Mouse (Mus musculus) forebrain, embryonic 15.5 days (tissue): Measurements from ENCODE around the gene 9530003J23Rik. TPM values are rescaled to one million over a fixed set of nuclear protein-coding genes. Genes with fewer than 3 reads are reported as not detected.
"Not testable (repeated sequence)": the region's sequence is repeated elsewhere in the genome, so short reads cannot be mapped to it uniquely, and the experiment has no call there.

Experiments used
- ATAC-seq: fragments of 200-750 bp; cut with Nextera tagmentation; replicated peaks from 2 replicates; pipeline ENCODE4 v1.8.0; 2017; ENCODE audit warnings: mild to moderate bottlenecking, moderate TSS enrichment, moderate library complexity
- H3K27ac ChIP-seq: fragments of 300-500 bp; sonication (generic); replicated peaks from 2 replicates; pipeline ENCODE4 v1.5.1; 2015; ENCODE audit warnings: mild to moderate bottlenecking, inconsistent platforms
- H3K27me3 ChIP-seq: fragments of 300-500 bp; sonication (generic); 2 replicates; pipeline ENCODE4 v1.6.1; 2015; ENCODE audit warnings: inconsistent platforms
- H3K36me3 ChIP-seq: fragments of 300-500 bp; sonication (generic); 2 replicates; pipeline ENCODE4 v1.6.1; 2015; ENCODE audit warnings: mild to moderate bottlenecking, inconsistent platforms
- H3K4me1 ChIP-seq: fragments of 300-500 bp; sonication (generic); 2 replicates; pipeline ENCODE4 v1.6.1; 2015; ENCODE audit warnings: inconsistent platforms
- H3K4me2 ChIP-seq: fragments of 300-500 bp; sonication (generic); replicated peaks from 2 replicates; pipeline ENCODE4 v1.6.1; 2015; ENCODE audit warnings: mild to moderate bottlenecking, inconsistent platforms
- H3K4me3 ChIP-seq: fragments of 300-500 bp; sonication (generic); 2 replicates; pipeline ENCODE4 v1.5.1; 2015; ENCODE audit warnings: mild to moderate bottlenecking, inconsistent platforms
- H3K9ac ChIP-seq: fragments of 300-500 bp; sonication (generic); replicated peaks from 2 replicates; pipeline ENCODE4 v1.6.1; 2015; ENCODE audit warnings: mild to moderate bottlenecking, inconsistent platforms
- H3K9me3 ChIP-seq: fragments of 300-500 bp; sonication (generic); 2 replicates; pipeline ENCODE4 v1.6.1; 2016; ENCODE audit warnings: inconsistent platforms
- WGBS: fragments of 180-500 bp; shearing (Covaris S2); methylation state at CpG from one replicate; pipeline ENCODE4 v1.1.7; 2015; ENCODE audit warnings: mixed read lengths; 5-methylcytosine and 5-hydroxymethylcytosine counted together
- polyA plus RNA-seq: library from polyadenylated mRNA; unstranded; fragments of >200 nt; fragmentation: Nextera tagmentation; extraction: Ambion mirVana; gene quantifications from 2 replicates; pipeline ENCODE4 v1.2.1, GENCODE M21; 2015

Gene 9530003J23Rik
- not detected in 2 replicates for polyA plus RNA-seq

DNA sequence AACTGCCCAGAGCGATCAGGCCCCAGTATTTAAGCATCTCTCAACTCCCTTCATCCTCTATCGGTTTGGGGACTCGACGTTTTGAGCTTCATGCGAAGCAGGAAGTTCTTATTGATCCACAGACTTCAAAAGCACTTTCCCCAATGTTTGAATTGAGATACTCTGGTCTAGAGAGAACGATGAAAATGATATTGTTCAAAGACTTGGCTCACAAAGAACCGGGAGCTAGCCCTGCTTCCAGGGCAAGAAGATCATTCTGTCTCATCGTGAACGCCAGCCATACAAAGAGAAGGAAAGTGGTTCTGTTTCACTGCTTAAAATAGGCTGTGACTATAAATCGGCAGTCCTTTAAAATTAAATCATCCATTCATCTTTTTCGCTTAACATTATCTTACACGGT lies at the start of gene 9530003J23Rik:
TSS of gene 9530003J23Rik (minus strand) at position 101 of the 400 bp plus-strand sequence.
- WGBS = 90% methylated on average over 12 of the region's 12 CpGs
- Histone ChIP-seq H3K4me1 (no peaks in the 10 kb centered on the region), H3K4me2 (no peak within 1 kb of the TSS), H3K4me3 (no peak within 1 kb of the TSS), H3K27me3 (no peaks in the 10 kb centered on the region), H3K27ac (no peak within 1 kb of the TSS), H3K36me3 (no peaks in the 10 kb centered on the region), H3K9ac (no peak within 1 kb of the TSS), H3K9me3 (no peaks in the 10 kb centered on the region)
- no peak for ATAC-seq

- Histone ChIP-seq H3K9ac (no peak overlapping the region), H3K4me3 (no peak overlapping the region), H3K4me1 (no peaks in the 10 kb centered on the region), H3K4me2 (no peak overlapping the region), H3K27ac (no peak overlapping the region), H3K9me3 (no peaks in the 10 kb centered on the region), H3K36me3 (no peaks in the 10 kb centered on the region), H3K27me3 (no peaks in the 10 kb centered on the region)
- 86% methylated on average over 3 of the region's 3 CpGs for WGBS
- ATAC-seq = no peak
Observed at GRCm38 (mm10) chr10:117287226-117287850, 48.8 kb upstream of the 9530003J23Rik start.

DNA sequence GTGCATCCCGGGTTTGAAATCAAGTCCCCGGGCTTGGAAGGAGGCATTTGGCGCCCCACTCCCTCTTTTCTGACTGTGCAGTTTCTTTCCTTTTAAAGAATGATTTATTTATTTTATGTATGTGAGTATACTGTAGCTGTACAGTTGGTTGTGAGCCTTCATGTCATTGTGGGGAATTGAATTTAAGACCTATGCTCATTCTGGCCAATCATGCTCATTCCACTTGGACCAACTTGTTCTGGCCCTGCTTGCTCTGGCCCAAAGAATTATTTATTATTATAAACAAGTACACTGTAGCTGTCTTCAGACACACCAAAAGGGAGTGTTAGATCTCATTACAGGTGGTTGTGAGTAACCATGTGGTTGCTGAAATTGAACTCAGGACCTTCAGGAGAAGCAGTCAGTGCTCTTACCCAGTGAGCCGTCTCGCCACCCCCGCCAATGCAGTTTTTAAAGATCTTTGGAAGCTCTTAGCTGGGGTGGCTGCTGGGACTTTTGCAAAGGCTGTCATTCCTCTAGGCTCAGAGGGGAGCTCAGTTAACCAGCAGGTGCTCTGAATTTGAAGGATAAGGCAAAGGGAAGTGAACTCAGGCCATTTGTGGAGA lies 48.0 kb upstream of the 9530003J23Rik start:
- Histone ChIP-seq H3K27me3 (no peaks in the 10 kb centered on the region), H3K4me3 (no peak overlapping the region), H3K36me3 (no peaks in the 10 kb centered on the region), H3K4me2 (no peak overlapping the region), H3K9me3 (no peaks in the 10 kb centered on the region), H3K27ac (no peak overlapping the region), H3K4me1 (no peaks in the 10 kb centered on the region), H3K9ac (no peak overlapping the region)
- ATAC-seq = no peak
- 94% methylated on average over 6 of the region's 6 CpGs for WGBS

DNA sequence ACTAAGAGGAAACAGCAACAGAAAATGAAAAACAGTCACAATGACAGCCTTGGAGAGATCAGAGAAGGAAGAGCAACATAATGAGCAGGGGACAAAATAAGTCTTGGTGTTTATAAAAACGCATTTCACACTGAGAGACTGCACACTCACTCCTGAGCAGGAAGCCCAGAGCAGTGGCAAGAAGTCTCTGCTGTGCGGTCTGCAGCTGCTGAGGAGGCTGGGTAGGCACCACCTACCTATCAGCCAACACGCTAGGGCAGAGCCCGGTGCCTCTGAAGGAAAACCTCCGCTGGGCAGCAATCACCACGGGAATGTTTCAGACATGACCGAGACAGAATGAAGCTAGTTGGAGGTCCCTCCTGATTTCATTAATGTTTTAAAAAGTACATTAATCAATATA lies 47.1 kb upstream of the 9530003J23Rik start:
- not testable (repeated sequence) for ATAC-seq, H3K4me2 ChIP-seq, H3K9ac ChIP-seq, H3K4me1 ChIP-seq, H3K36me3 ChIP-seq, H3K27me3 ChIP-seq, H3K9me3 ChIP-seq, H3K27ac ChIP-seq, H3K4me3 ChIP-seq
- WGBS = 99% methylated on average over 4 of the region's 7 CpGs

- WGBS = 85% methylated on average over 10 of the region's 10 CpGs
- H3K36me3 ChIP-seq = no peaks in the 10 kb centered on the region
- no peak overlapping the region for H3K4me3 ChIP-seq
- no peak for ATAC-seq
- H3K27ac ChIP-seq = no peak overlapping the region
- H3K9ac ChIP-seq = no peak overlapping the region
- H3K27me3 ChIP-seq = no peaks in the 10 kb centered on the region
- H3K9me3 ChIP-seq = no peaks in the 10 kb centered on the region
- no peaks in the 10 kb centered on the region for H3K4me1 ChIP-seq
- H3K4me2 ChIP-seq = no peak overlapping the region
Observed at GRCm38 (mm10) chr10:117284578-117285520, 46.3 kb upstream of the 9530003J23Rik start.

GRCm38 (mm10) chr10:117283871-117284577 lies 45.5 kb upstream of the 9530003J23Rik start:
- Histone ChIP-seq H3K4me2 (no peak overlapping the region), H3K27me3 (no peaks in the 10 kb centered on the region), H3K9ac (no peak overlapping the region), H3K4me1 (no peaks in the 10 kb centered on the region), H3K4me3 (no peak overlapping the region), H3K36me3 (no peaks in the 10 kb centered on the region), H3K9me3 (no peaks in the 10 kb centered on the region), H3K27ac (no peak overlapping the region)
- ATAC-seq = no peak
- 77% methylated on average over 7 of the region's 7 CpGs for WGBS

DNA sequence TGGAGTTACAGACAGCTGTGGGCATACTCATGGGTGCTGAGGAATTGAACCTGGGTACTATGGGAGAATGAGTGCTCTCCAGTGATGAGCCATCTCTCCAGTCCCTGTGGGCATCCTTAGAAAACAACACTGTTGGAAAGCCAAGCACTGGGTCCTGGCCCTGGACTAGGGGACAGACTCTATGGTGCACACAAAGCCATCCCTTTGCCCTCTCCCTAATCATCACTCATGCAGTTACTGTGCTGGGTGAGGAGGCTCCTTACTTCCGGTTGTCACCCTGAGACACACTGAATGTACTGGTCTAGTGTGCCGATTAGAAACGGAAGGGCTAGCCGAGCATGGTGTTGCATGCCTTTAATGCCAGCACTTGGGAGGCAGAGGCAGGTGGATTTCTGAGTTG lies 44.7 kb upstream of the 9530003J23Rik start:
- not testable (repeated sequence) for H3K4me3 ChIP-seq, H3K9me3 ChIP-seq, H3K4me2 ChIP-seq, H3K36me3 ChIP-seq, H3K4me1 ChIP-seq, H3K27ac ChIP-seq, ATAC-seq, H3K9ac ChIP-seq, H3K27me3 ChIP-seq
- WGBS = 91% methylated on average over 4 of the region's 4 CpGs

- no peaks in the 10 kb centered on the region for H3K27me3 ChIP-seq
- WGBS = 86% methylated on average over 2 of the region's 2 CpGs
- no peaks in the 10 kb centered on the region for H3K9me3 ChIP-seq
- H3K4me2 ChIP-seq = no peak overlapping the region
- H3K4me3 ChIP-seq = no peak overlapping the region
- no peaks in the 10 kb centered on the region for H3K36me3 ChIP-seq
- ATAC-seq = no peak
- H3K4me1 ChIP-seq = no peaks in the 10 kb centered on the region
- no peak overlapping the region for H3K9ac ChIP-seq
- H3K27ac ChIP-seq = no peak overlapping the region
Observed at GRCm38 (mm10) chr10:117282551-117282950, 44.0 kb upstream of the 9530003J23Rik start.

DNA sequence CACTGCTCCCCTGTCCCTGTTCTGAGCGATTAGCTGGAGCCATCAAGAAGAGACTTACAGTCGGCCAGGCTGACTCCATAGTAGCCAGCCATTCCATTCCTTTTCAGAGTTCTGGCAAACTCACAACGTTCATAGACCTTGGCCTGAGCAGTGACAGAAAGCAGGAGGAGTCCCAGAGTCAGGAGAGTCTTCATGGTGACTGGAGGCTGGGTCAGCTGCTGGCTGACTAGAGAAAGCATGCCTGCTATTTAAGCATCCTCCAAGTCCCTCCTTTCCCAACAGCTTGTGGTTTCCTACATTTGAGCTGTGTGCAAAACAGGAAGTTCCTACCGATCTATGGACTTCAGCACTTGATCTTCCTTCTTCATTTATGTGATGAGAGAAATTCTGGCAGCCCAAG lies 43.5 kb upstream of the 9530003J23Rik start, which contains the start of gene Lyz2:
TSS of gene Lyz2 (minus strand) at position 273 of the 400 bp plus-strand sequence.
- Histone ChIP-seq H3K27me3 (no peaks in the 10 kb centered on the region), H3K9ac (no peak within 1 kb of the TSS), H3K27ac (no peak within 1 kb of the TSS), H3K4me1 (no peaks in the 10 kb centered on the region), H3K36me3 (no peaks in the 10 kb centered on the region), H3K9me3 (no peaks in the 10 kb centered on the region), H3K4me2 (no peak within 1 kb of the TSS), H3K4me3 (no peak within 1 kb of the TSS)
- no peak for ATAC-seq
- WGBS = 65% methylated on average over 4 of the region's 4 CpGs

- Histone ChIP-seq H3K4me2 (no peak overlapping the region), H3K9me3 (no peaks in the 10 kb centered on the region), H3K36me3 (no peaks in the 10 kb centered on the region), H3K27ac (no peak overlapping the region), H3K27me3 (no peaks in the 10 kb centered on the region), H3K9ac (no peak overlapping the region), H3K4me3 (no peak overlapping the region), H3K4me1 (no peaks in the 10 kb centered on the region)
- 93% methylated on average over 7 of the region's 7 CpGs for WGBS
- ATAC-seq = no peak
Observed at GRCm38 (mm10) chr10:117281381-117281920, 42.9 kb upstream of the 9530003J23Rik start.

DNA sequence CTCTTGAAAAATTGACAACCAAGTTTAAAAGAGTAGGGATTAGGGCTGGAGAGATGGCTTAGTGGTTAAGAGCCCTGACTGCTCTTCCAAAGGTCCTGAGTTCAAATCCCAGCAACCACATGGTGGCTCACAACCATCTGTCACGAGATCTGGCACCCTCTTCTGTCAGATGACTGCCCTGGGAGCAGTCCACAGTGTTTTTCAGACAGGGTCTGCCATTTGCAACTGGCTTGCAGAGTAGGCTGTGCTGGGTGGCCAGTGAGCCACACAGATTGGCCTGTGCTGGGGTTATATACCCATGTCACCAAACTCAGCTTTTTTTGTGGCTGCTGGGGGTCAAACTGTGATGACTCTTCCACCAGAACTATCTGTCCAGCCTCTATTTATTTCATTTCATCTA lies 41.5 kb upstream of the 9530003J23Rik start:
- no peak overlapping the region for H3K27ac ChIP-seq
- WGBS = 50% methylated on average over 1 of the region's 1 CpGs
- H3K4me3 ChIP-seq = no peak overlapping the region
- ATAC-seq = no peak
- no peaks in the 10 kb centered on the region for H3K27me3 ChIP-seq
- H3K9me3 ChIP-seq = no peaks in the 10 kb centered on the region
- no peak overlapping the region for H3K4me2 ChIP-seq
- no peak overlapping the region for H3K9ac ChIP-seq
- H3K4me1 ChIP-seq = no peaks in the 10 kb centered on the region
- no peaks in the 10 kb centered on the region for H3K36me3 ChIP-seq
